ENCODE assay signal across 8 mouse cellular contexts in genomic region chr7:127016971-127017949, GRCm38 (mm10). TPM values are rescaled to one million over a fixed set of nuclear protein-coding genes. Genes with fewer than 3 reads are reported as not detected.
A peak's percentile ranks its signal among the peaks of the same experiment; 100 is the strongest.
DNase-seq lines count a peak whose midpoint lies in the region; ATAC-seq and TF ChIP-seq lines count a peak whose summit lies in the region.

Gene Pagr1a (minus strand): TSS chr7:127017352.

- peak within 1 kb of the TSS; percentile 93 for H3K9ac ChIP-seq in heart, embryonic 15.5 days
- H3K9ac ChIP-seq in liver, embryonic 14.5 days (replicated peaks): peak within 1 kb of the TSS; percentile 83
- H3K9ac ChIP-seq in neural tube, embryonic 11.5 days (ENCODE audit: low read length): peak within 1 kb of the TSS; percentile 91
- peak within 1 kb of the TSS; percentile 74 for H3K9ac ChIP-seq in stomach, postnatal 0 days (ENCODE audit: low read length)

- DNase-seq in CD8-positive naive resting alpha-beta T cell, adult 2 months (ENCODE audit: low read depth in 2 of 2, low spot score in 2 of 2): peak; percentile 92
- DNase-seq in c-Kit-positive CD71-negative TER-119-negative erythroid progenitor cells, embryonic 14.5 days (ENCODE audit: low read depth): peak; percentile 100
- peak; percentile 99 for DNase-seq in forebrain, embryonic 10.5 days (ENCODE audit: extremely low spot score, low spot score)
- peak; percentile 99 for DNase-seq in kidney, postnatal 25 days
- peak; percentile 100 for DNase-seq in liver, embryonic 14.5 days (ENCODE audit: low read depth in 3 of 3, low spot score in 3 of 3)
- DNase-seq in neural tube, embryonic 11.5 days (ENCODE audit: low spot score): peak; percentile 99
- DNase-seq in stomach, postnatal 0 days (ENCODE audit: low spot score): peak; percentile 97

- peak within 1 kb of the TSS; percentile 92 for H3K4me3 ChIP-seq in forebrain, embryonic 10.5 days
- H3K4me3 ChIP-seq in heart, embryonic 15.5 days: peak within 1 kb of the TSS; percentile 77
- H3K4me3 ChIP-seq in liver, embryonic 14.5 days (ENCODE audit: insufficient read depth in 1 of 2, low read depth in 2 of 2, low read length in 2 of 2): peak within 1 kb of the TSS; percentile 80 to 93
- peak within 1 kb of the TSS; percentile 76 for H3K4me3 ChIP-seq in neural tube, embryonic 11.5 days (ENCODE audit: low read depth, low read length)
- peak within 1 kb of the TSS; percentile 66 for H3K4me3 ChIP-seq in stomach, postnatal 0 days (ENCODE audit: low read depth, low read length)

- peak; percentile 79 for ATAC-seq in heart, embryonic 15.5 days (replicated peaks; ENCODE audit: insufficient number of reproducible peaks, insufficient read depth, low FRiP score, low read depth)
- ATAC-seq in liver, embryonic 14.5 days (ENCODE audit: insufficient read depth): peak; percentile 85
- ATAC-seq in neural tube, embryonic 11.5 days (ENCODE audit: insufficient read depth, low FRiP score, low TSS enrichment): peak; percentile 78
- ATAC-seq in stomach, postnatal 0 days (ENCODE audit: low FRiP score, low TSS enrichment): peak; percentile 87

- TF ChIP-seq EP300 in liver, embryonic 14.5 days (IDR thresholded peaks at IDR 0.05; ENCODE audit: low read depth): no peak
- TF ChIP-seq EP300 in stomach, postnatal 0 days (optimal IDR thresholded peaks at IDR 0.05): no peak

- H3K4me1 ChIP-seq in forebrain, embryonic 10.5 days: peaks cover 79% of the 10 kb centered on the region
- peaks cover 68% of the 10 kb centered on the region for H3K4me1 ChIP-seq in heart, embryonic 15.5 days (replicated peaks)
- peaks cover 9 to 24% of the 10 kb centered on the region in 2 experiments for H3K4me1 ChIP-seq in liver, embryonic 14.5 days (replicated peaks; ENCODE audit: control insufficient read depth in 2 of 2, insufficient read depth in 2 of 2, low read length in 1 of 2)
- peaks cover 25% of the 10 kb centered on the region for H3K4me1 ChIP-seq in neural tube, embryonic 11.5 days (ENCODE audit: control insufficient read depth, insufficient read depth, low read length)
- H3K4me1 ChIP-seq in stomach, postnatal 0 days (replicated peaks; ENCODE audit: control insufficient read depth, insufficient read depth): peaks cover 4% of the 10 kb centered on the region; the same call in 1 of the 2 replicates

- WGBS in forebrain, embryonic 10.5 days: 5% methylated on average over 39 of the region's 39 CpGs
- WGBS in heart, embryonic 15.5 days: 4% methylated on average over 39 of the region's 39 CpGs
- 5% methylated on average over 39 of the region's 39 CpGs for whole genome bisulfite sequencing in liver, embryonic 14.5 days (ENCODE audit: insufficient replicate concordance)
- 5% methylated on average over 39 of the region's 39 CpGs for WGBS in neural tube, embryonic 11.5 days
- WGBS in stomach, postnatal 0 days: 2% methylated on average over 39 of the region's 39 CpGs

- H3K4me2 ChIP-seq in heart, embryonic 15.5 days: peak within 1 kb of the TSS; percentile 88
- H3K4me2 ChIP-seq in liver, embryonic 14.5 days (ENCODE audit: low read depth): peak within 1 kb of the TSS; percentile 98
- peak within 1 kb of the TSS; percentile 92 for H3K4me2 ChIP-seq in neural tube, embryonic 11.5 days (ENCODE audit: low read depth)
- peak within 1 kb of the TSS; percentile 94 for H3K4me2 ChIP-seq in stomach, postnatal 0 days (replicated peaks; ENCODE audit: low read depth)

- peak; percentile 94 for TF ChIP-seq CTCF in liver, embryonic 14.5 days (IDR thresholded peaks at IDR 0.05; ENCODE audit: low read depth)
- peak; percentile 89 for TF ChIP-seq CTCF in stomach, postnatal 0 days (IDR thresholded peaks at IDR 0.05; ENCODE audit: low read depth)

- H3K27me3 ChIP-seq in forebrain, embryonic 10.5 days (ENCODE audit: poor library complexity, severe bottlenecking): no peaks in the 10 kb centered on the region
- no peaks in the 10 kb centered on the region for H3K27me3 ChIP-seq in heart, embryonic 15.5 days
- no peaks in the 10 kb centered on the region for H3K27me3 ChIP-seq in liver, embryonic 14.5 days (ENCODE audit: control insufficient read depth, insufficient read depth, low read length)
- H3K27me3 ChIP-seq in neural tube, embryonic 11.5 days (ENCODE audit: control insufficient read depth, insufficient read depth, low read length): no peaks in the 10 kb centered on the region
- H3K27me3 ChIP-seq in stomach, postnatal 0 days (ENCODE audit: control insufficient read depth, insufficient read depth, low read length): no peaks in the 10 kb centered on the region

- peak within 1 kb of the TSS; percentile 100 for H3K27ac ChIP-seq in forebrain, embryonic 10.5 days
- H3K27ac ChIP-seq in heart, embryonic 15.5 days: peak within 1 kb of the TSS; percentile 99
- H3K27ac ChIP-seq in liver, embryonic 14.5 days: peak within 1 kb of the TSS; percentile 79
- H3K27ac ChIP-seq in neural tube, embryonic 11.5 days (ENCODE audit: low read depth, low read length): peak within 1 kb of the TSS; percentile 91
- H3K27ac ChIP-seq in stomach, postnatal 0 days (replicated peaks): peak within 1 kb of the TSS; percentile 96

- peaks cover 43% of the 10 kb centered on the region for H3K36me3 ChIP-seq in forebrain, embryonic 10.5 days (replicated peaks)
- H3K36me3 ChIP-seq in heart, embryonic 15.5 days: peaks cover 14% of the 10 kb centered on the region; the same call in 1 of the 2 replicates
- H3K36me3 ChIP-seq in liver, embryonic 14.5 days (replicated peaks; ENCODE audit: control insufficient read depth, insufficient read depth, low read depth): peaks cover 7% of the 10 kb centered on the region
- peaks cover 8% of the 10 kb centered on the region for H3K36me3 ChIP-seq in neural tube, embryonic 11.5 days (ENCODE audit: control insufficient read depth, insufficient read depth, low read length)
- H3K36me3 ChIP-seq in stomach, postnatal 0 days (ENCODE audit: control insufficient read depth, insufficient read depth, low read length): no peaks in the 10 kb centered on the region

- no peaks in the 10 kb centered on the region for H3K9me3 ChIP-seq in forebrain, embryonic 10.5 days
- no peaks in the 10 kb centered on the region for H3K9me3 ChIP-seq in heart, embryonic 15.5 days (replicated peaks)
- no peaks in the 10 kb centered on the region for H3K9me3 ChIP-seq in liver, embryonic 14.5 days (ENCODE audit: control insufficient read depth, low read length)
- H3K9me3 ChIP-seq in neural tube, embryonic 11.5 days (ENCODE audit: control insufficient read depth, low read length): no peaks in the 10 kb centered on the region
- no peaks in the 10 kb centered on the region for H3K9me3 ChIP-seq in stomach, postnatal 0 days (ENCODE audit: control insufficient read depth, low read length)

RNA-seq across cellular contexts. Expression of gene Pagr1a, which starts in this region (rescaled TPM):
- polyA plus RNA-seq in forebrain, embryonic 10.5 days (2016; fragmentation: Nextera tagmentation; extraction: Ambion mirVana): 92.7 and 121 TPM in 2 replicates
- polyA plus RNA-seq in heart, embryonic 15.5 days (2015; fragmentation: Nextera tagmentation; extraction: Ambion mirVana): 59.7 and 73.1 TPM in 2 replicates
- polyA plus RNA-seq in liver, embryonic 14.5 days (2012; rRNA removed): 8.0 and 15.2 TPM in 2 replicates
- 27.3 and 32.2 TPM in 2 replicates for polyA plus RNA-seq in liver, embryonic 14.5 days (2014; fragmentation: Nextera tagmentation; extraction: Ambion mirVana)
- polyA plus RNA-seq in neural tube, embryonic 11.5 days (2014; fragmentation: Nextera tagmentation; extraction: Ambion mirVana): 99.6 and 105 TPM in 2 replicates
- 8.7 and 25.1 TPM in 2 replicates for polyA plus RNA-seq in stomach, postnatal 0 days (2015; fragmentation: Nextera tagmentation; extraction: Ambion mirVana)

Comparison
In these comparisons a context has a peak if more than half of its experiments do, and no peak if none do; other contexts are left out.
1. Peak in every context shown above with its lines: DNase-seq, ATAC-seq, H3K4me3 ChIP-seq and H3K27ac ChIP-seq.